Mouse (Mus musculus): ENCODE measurements around the gene Hoxa3. TPM values are rescaled to one million over a fixed set of nuclear protein-coding genes. Genes with fewer than 3 reads are reported as not detected.

The Hoxa3 gene
- polyA plus RNA-seq, 2 experiments = 3.4 to 12.0 TPM

DNA sequence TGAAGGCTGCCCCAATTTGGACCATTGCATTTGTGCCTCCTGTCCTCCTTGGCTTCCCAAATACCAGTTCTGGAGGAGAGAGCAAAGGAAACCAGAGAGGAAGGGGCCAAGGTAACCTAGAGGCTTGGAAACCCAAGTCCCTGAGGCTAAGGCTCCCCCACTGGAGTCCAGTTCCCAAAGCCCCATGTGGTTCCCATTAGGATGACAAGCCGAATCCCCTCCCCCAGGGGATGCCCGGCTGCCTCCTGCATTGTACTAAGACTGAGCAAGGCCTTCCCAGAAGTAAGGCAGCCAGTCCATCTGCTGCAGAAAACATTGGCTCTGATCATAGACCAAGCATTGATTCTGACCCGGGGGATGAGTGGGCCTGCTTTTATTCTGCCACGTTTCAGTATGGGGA lies 41.8 kb downstream of the Hoxa3 start:
- peaks cover 20% of the 10 kb centered on the region for H3K36me3 ChIP-seq (ENCODE audit: control insufficient read depth, insufficient read depth, low read length)
- H3K27ac ChIP-seq (replicated peaks; ENCODE audit: low read depth, low read length) = no peak overlapping the region
- no peak overlapping the region for H3K4me3 ChIP-seq (replicated peaks; ENCODE audit: low read length)
- DNase-seq (ENCODE audit: low spot score) (no peak), ATAC-seq (ENCODE audit: low FRiP score, low read depth) (no peak)
- H3K27me3 ChIP-seq (ENCODE audit: control insufficient read depth, insufficient read depth, low read length) = peaks cover 71% of the 10 kb centered on the region
- peaks cover 30% of the 10 kb centered on the region for H3K4me1 ChIP-seq (ENCODE audit: control insufficient read depth, insufficient read depth, low read length)
- no peak overlapping the region for H3K9ac ChIP-seq (ENCODE audit: low read depth, low read length, severe bottlenecking)
- WGBS = 21% methylated on average over 4 of the region's 4 CpGs
- no peaks in the 10 kb centered on the region for H3K9me3 ChIP-seq (ENCODE audit: control insufficient read depth, low read length)
- no peak overlapping the region for H3K4me2 ChIP-seq (replicated peaks; ENCODE audit: low read depth, low read length, severe bottlenecking)
- TF ChIP-seq POLR2A (IDR thresholded peaks at IDR 0.05; ENCODE audit: borderline replicate concordance, extremely low read depth, insufficient read depth, insufficient read length) = no peak

DNA sequence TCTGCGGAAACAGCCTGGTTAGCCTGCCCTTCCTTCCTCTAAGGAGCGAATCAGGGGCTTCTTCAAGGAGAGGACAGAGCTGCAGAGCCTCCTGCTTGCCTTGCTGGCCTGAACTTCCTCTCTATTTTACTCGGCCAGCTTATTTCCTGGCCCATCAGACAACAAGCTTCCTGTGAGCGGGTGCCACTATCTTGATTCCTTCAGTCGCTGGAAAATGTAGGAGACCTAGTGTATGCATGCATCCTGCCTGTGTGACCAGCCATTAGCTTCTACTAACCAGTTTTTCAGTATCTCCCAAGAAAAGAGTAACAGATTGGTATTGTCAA lies 42.3 kb downstream of the Hoxa3 start:
- H3K4me2 ChIP-seq (replicated peaks; ENCODE audit: low read depth, low read length, severe bottlenecking) = no peak overlapping the region

DNA sequence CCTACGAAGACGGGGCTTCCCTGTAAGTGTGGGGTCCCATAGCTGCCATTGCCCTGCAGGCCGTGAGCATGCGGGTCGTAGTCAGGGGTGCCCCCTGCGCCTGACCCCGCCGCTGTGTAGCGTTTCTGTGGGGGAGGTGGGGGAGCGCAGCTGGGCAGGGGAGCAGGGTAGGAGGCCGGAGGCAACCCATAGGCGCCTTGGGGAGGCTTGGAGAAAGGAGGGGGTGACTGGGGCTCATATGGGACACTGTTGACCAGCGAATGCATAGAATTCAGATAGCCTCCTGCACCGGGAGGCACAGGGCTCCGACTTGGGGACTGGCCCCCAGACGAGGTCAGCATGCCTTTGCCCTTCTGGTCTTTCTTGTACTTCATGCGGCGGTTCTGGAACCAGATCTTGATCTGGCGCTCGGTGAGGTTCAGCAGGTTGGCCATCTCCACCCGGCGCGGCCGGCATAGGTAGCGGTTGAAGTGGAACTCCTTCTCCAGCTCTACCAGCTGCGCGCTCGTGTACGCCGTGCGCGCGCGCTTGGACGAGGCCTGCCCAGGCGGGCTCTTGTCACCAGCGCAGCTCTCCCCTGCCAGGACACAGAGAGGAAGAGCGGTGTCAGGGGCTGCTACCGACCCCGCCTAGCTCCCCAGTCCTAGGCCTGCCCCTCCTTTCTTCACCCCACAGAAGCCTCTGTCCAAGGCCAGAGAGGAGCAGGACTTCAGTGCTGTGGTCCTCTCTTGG lies 42.8 kb downstream of the Hoxa3 start:
- H3K27me3 ChIP-seq (ENCODE audit: control insufficient read depth, insufficient read depth, low read length) = peaks cover 76% of the 10 kb centered on the region
- DNase-seq (ENCODE audit: low spot score) (no peak), ATAC-seq (ENCODE audit: low FRiP score, low read depth) (no peak)
- 49% methylated on average over 39 of the region's 40 CpGs for WGBS
- TF ChIP-seq POLR2A (IDR thresholded peaks at IDR 0.05; ENCODE audit: borderline replicate concordance, extremely low read depth, insufficient read depth, insufficient read length) = no peak
- no peaks in the 10 kb centered on the region for H3K9me3 ChIP-seq (ENCODE audit: control insufficient read depth, low read length)
- 0 out of 2 replicates have a peak overlapping the region, but pooled peaks have one; percentile 7 for H3K4me2 ChIP-seq (replicated peaks; ENCODE audit: low read depth, low read length, severe bottlenecking)
- H3K9ac ChIP-seq (ENCODE audit: low read depth, low read length, severe bottlenecking) = no peak overlapping the region
- peaks cover 20% of the 10 kb centered on the region for H3K36me3 ChIP-seq (ENCODE audit: control insufficient read depth, insufficient read depth, low read length)
- H3K27ac ChIP-seq (replicated peaks; ENCODE audit: low read depth, low read length) = no peak overlapping the region
- H3K4me3 ChIP-seq (replicated peaks; ENCODE audit: low read length) = no peak overlapping the region; the same call in 1 of the 2 replicates
- H3K4me1 ChIP-seq (ENCODE audit: control insufficient read depth, insufficient read depth, low read length) = peaks cover 21% of the 10 kb centered on the region

More for the DNA sequence above, 42.3 kb downstream of the Hoxa3 start:
- no peak for ATAC-seq (ENCODE audit: low FRiP score, low read depth)
- Histone ChIP-seq H3K9ac (ENCODE audit: low read depth, low read length, severe bottlenecking) (no peak overlapping the region), H3K36me3 (ENCODE audit: control insufficient read depth, insufficient read depth, low read length) (peaks cover 20% of the 10 kb centered on the region), H3K27me3 (ENCODE audit: control insufficient read depth, insufficient read depth, low read length) (peaks cover 72% of the 10 kb centered on the region), H3K4me3 (replicated peaks; ENCODE audit: low read length) (no peak overlapping the region; the same call in 1 of the 2 replicates), H3K9me3 (ENCODE audit: control insufficient read depth, low read length) (no peaks in the 10 kb centered on the region), H3K27ac (replicated peaks; ENCODE audit: low read depth, low read length) (no peak overlapping the region), H3K4me1 (ENCODE audit: control insufficient read depth, insufficient read depth, low read length) (peaks cover 25% of the 10 kb centered on the region)
- WGBS = 41% methylated on average over 5 of the region's 5 CpGs
- no peak for DNase-seq (ENCODE audit: low spot score)
- TF ChIP-seq POLR2A (IDR thresholded peaks at IDR 0.05; ENCODE audit: borderline replicate concordance, extremely low read depth, insufficient read depth, insufficient read length) = no peak

DNA sequence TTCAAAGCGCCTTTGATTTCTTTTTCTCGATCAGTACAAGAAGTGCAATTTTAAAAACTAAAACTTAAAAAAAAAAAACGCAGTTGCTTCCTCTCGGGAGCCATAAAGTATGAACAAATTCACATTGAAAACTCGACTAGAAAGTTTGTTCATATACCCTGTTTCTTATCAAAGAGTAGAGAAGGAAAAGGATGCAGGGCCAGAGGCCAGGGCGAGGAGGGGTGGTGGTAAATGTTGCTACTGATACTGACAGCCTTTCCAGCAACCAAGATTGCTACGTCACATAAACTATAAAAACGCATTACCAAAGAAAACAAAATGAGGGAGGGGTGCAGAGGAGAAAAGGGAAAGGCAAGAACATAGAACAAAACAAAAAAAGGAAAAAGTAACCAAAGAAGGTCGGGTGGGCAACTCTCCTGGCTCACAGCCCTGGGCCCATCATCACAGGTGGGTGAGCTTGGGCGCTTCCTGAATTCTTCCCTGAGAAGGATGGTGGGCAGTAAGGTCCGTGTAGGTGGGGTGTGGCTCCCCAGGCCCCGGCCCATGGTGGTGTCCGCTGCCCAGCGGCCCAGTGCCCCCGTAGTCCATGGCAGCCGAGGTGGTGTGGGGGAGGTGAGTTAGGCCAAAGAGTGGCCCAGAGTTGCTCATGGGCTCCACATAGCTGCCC lies 43.5 kb downstream of the Hoxa3 start:
- no peak overlapping the region for H3K4me3 ChIP-seq (replicated peaks; ENCODE audit: low read length)
- no peak overlapping the region for H3K9ac ChIP-seq (ENCODE audit: low read depth, low read length, severe bottlenecking)
- TF ChIP-seq POLR2A (IDR thresholded peaks at IDR 0.05; ENCODE audit: borderline replicate concordance, extremely low read depth, insufficient read depth, insufficient read length) = no peak
- 0 out of 2 replicates have a peak overlapping the region, but pooled peaks have one; percentile 7 for H3K4me2 ChIP-seq (replicated peaks; ENCODE audit: low read depth, low read length, severe bottlenecking)
- no peak for DNase-seq (ENCODE audit: low spot score)
- peaks cover 75% of the 10 kb centered on the region for H3K27me3 ChIP-seq (ENCODE audit: control insufficient read depth, insufficient read depth, low read length)
- no peak overlapping the region for H3K27ac ChIP-seq (replicated peaks; ENCODE audit: low read depth, low read length)
- 57% methylated on average over 16 of the region's 16 CpGs for WGBS
- no peak for ATAC-seq (ENCODE audit: low FRiP score, low read depth)
- peaks cover 20% of the 10 kb centered on the region for H3K36me3 ChIP-seq (ENCODE audit: control insufficient read depth, insufficient read depth, low read length)
- no peaks in the 10 kb centered on the region for H3K9me3 ChIP-seq (ENCODE audit: control insufficient read depth, low read length)
- H3K4me1 ChIP-seq (ENCODE audit: control insufficient read depth, insufficient read depth, low read length) = peaks cover 21% of the 10 kb centered on the region

DNA sequence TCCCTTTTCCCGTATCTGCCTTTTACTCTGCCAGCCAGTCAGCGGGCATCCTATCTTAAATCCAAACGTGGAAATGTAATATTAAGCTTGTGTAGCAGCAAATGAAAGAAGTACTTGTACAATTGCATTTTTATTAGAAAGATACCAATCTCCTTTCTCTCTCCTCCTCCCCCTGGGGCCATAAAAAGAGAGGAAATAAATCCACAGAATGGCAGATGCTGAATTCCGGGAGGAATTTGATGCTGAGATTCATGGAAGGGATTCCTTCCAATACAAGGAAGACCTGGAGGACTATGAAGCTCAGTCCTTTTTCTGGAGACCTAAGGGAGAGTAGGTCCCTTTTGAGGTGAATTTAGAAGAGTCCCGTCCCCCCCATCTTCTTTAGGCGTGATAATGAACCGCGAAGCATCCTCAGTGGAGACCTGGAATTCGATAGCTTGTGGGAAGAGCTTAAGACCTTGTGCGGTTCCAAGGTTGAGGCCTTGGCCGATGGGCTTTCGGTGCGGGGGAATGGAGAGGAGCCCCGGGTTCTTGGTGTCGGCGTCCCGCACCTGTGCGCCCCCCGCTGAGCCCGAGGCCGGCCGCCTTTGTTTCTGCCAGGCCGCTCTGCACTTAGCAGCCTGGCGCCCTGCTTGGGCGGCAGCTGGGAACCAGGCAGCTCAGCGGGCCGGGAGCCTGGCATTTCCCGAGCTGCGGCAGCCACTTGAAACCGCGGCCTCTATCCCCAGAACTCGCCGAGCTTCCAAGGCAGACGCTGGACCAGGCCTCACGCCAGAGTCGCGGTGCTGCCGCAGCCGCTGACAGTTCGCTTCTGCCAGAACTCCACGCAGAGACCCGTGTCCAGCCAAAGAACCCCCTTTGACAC lies 44.7 kb downstream of the Hoxa3 start:
- H3K36me3 ChIP-seq (ENCODE audit: control insufficient read depth, insufficient read depth, low read length) = peaks cover 20% of the 10 kb centered on the region
- H3K27me3 ChIP-seq (ENCODE audit: control insufficient read depth, insufficient read depth, low read length) = peaks cover 79% of the 10 kb centered on the region
- H3K9ac ChIP-seq (ENCODE audit: low read depth, low read length, severe bottlenecking) = no peak overlapping the region
- DNase-seq (ENCODE audit: low spot score) (no peak), ATAC-seq (ENCODE audit: low FRiP score, low read depth) (no peak)
- H3K4me1 ChIP-seq (ENCODE audit: control insufficient read depth, insufficient read depth, low read length) = peaks cover 29% of the 10 kb centered on the region
- no peaks in the 10 kb centered on the region for H3K9me3 ChIP-seq (ENCODE audit: control insufficient read depth, low read length)
- no peak overlapping the region for H3K27ac ChIP-seq (replicated peaks; ENCODE audit: low read depth, low read length)
- TF ChIP-seq POLR2A (IDR thresholded peaks at IDR 0.05; ENCODE audit: borderline replicate concordance, extremely low read depth, insufficient read depth, insufficient read length) = no peak
- 0 out of 2 replicates have a peak overlapping the region, but pooled peaks have one; percentile 5 for H3K4me3 ChIP-seq (replicated peaks; ENCODE audit: low read length)
- H3K4me2 ChIP-seq (replicated peaks; ENCODE audit: low read depth, low read length, severe bottlenecking) = peak overlapping the region; percentile 20; the same call in 1 of the 2 replicates
- WGBS = 23% methylated on average over 34 of the region's 42 CpGs
